Mouse (Mus musculus) stomach, postnatal 0 days (tissue): ENCODE data around the gene Fgf13. TPM values are rescaled to one million over a fixed set of nuclear protein-coding genes. Genes with fewer than 3 reads are reported as not detected.

Source experiments
- ATAC-seq: fragments of 200-750 bp; cut with Nextera tagmentation; 2 replicates; pipeline ENCODE4 v1.8.0; 2017; ENCODE audit not compliant: low FRiP score, low TSS enrichment
- DNase-seq: peaks from one replicate; pipeline ENCODE4 v3.0.0-alpha.2; 2016; ENCODE audit warnings: low spot score
- H3K27ac ChIP-seq: fragments of 300-500 bp; sonication (generic); replicated peaks from 2 replicates; pipeline ENCODE4 v1.5.1; 2014; ENCODE audit warnings: mild to moderate bottlenecking, control low read depth
- H3K27me3 ChIP-seq: fragments of 300-500 bp; sonication (generic); 2 replicates; pipeline ENCODE4 v1.6.1; 2014; ENCODE audit warnings: low read length; ENCODE audit not compliant: control insufficient read depth, insufficient read depth
- H3K36me3 ChIP-seq: fragments of 300-500 bp; sonication (generic); 2 replicates; pipeline ENCODE4 v1.6.1; 2014; ENCODE audit warnings: low read length, mixed read lengths; ENCODE audit not compliant: control insufficient read depth, insufficient read depth
- H3K4me1 ChIP-seq: fragments of 300-500 bp; sonication (generic); replicated peaks from 2 replicates; pipeline ENCODE4 v1.6.1; 2014; ENCODE audit warnings: antibody characterized with exemption; ENCODE audit not compliant: control insufficient read depth, insufficient read depth
- H3K4me2 ChIP-seq: fragments of 300-500 bp; sonication (generic); replicated peaks from 2 replicates; pipeline ENCODE4 v1.6.1; 2014; ENCODE audit warnings: low read depth, mild to moderate bottlenecking, control low read depth, moderate library complexity
- H3K4me3 ChIP-seq: fragments of 300-500 bp; sonication (generic); 2 replicates; pipeline ENCODE4 v1.5.1; 2014; ENCODE audit warnings: low read depth, low read length, control low read depth
- H3K9ac ChIP-seq: fragments of 300-500 bp; sonication (generic); 2 replicates; pipeline ENCODE4 v1.6.1; 2014; ENCODE audit warnings: mild to moderate bottlenecking, low read length, control low read depth, mixed read lengths
- H3K9me3 ChIP-seq: fragments of 300-500 bp; sonication (generic); 2 replicates; pipeline ENCODE4 v1.6.1; 2016; ENCODE audit warnings: low read length; ENCODE audit not compliant: control insufficient read depth
- CTCF ChIP-seq: IDR thresholded peaks from 2 replicates; pipeline ENCODE4 v1.5.1; 2016; ENCODE audit warnings: antibody characterized with exemption, low read depth, mild to moderate bottlenecking, moderate library complexity
- EP300 ChIP-seq: optimal IDR thresholded peaks from 2 replicates; pipeline ENCODE3; 2016; ENCODE audit warnings: antibody characterized with exemption
- WGBS: fragments of 180-500 bp; shearing (Covaris S2); extraction: QIAGEN DNeasy Blood & Tissue Kit; methylation state at CpG from one replicate; pipeline ENCODE4 v1.1.7; 2014; 5-methylcytosine and 5-hydroxymethylcytosine counted together
- polyA plus RNA-seq: library from polyadenylated mRNA; unstranded; fragments of >200 nt; fragmentation: Nextera tagmentation; extraction: Ambion mirVana; gene quantifications from 2 replicates; pipeline ENCODE4 v1.2.1, GENCODE M21; 2015

The Fgf13 gene
- polyA plus RNA-seq: 11.6 and 13.2 TPM in 2 replicates

- Histone ChIP-seq H3K27ac (no peak within 1 kb of the TSS), H3K36me3 (no peaks in the 10 kb centered on the region), H3K9ac (peak within 1 kb of the TSS; percentile 35; the same call in 1 of the 2 replicates), H3K4me3 (peak within 1 kb of the TSS; percentile 40), H3K9me3 (no peaks in the 10 kb centered on the region), H3K4me2 (peak within 1 kb of the TSS; percentile 63), H3K27me3 (no peaks in the 10 kb centered on the region), H3K4me1 (no peaks in the 10 kb centered on the region)
- DNase-seq (peak; percentile 28), ATAC-seq (no peak)
- TF ChIP-seq EP300 (no peak), CTCF (no peak)
- 12% methylated on average over 40 of the region's 47 CpGs for WGBS
These were observed at the start of gene Fgf13 for GRCm38 (mm10) chrX:59567695-59568431. Fgf13 (minus strand) TSS chrX:59568071.

GRCm38 (mm10) chrX:59606535-59606934, 38.7 kb upstream of the Fgf13 start:
- no peak overlapping the region for H3K4me2 ChIP-seq
- no peak for DNase-seq
- H3K9me3 ChIP-seq: no peaks in the 10 kb centered on the region
- no peaks in the 10 kb centered on the region for H3K27me3 ChIP-seq
- H3K36me3 ChIP-seq: no peaks in the 10 kb centered on the region
- ATAC-seq: no peak
- peak; percentile 58 for TF ChIP-seq CTCF
- TF ChIP-seq EP300: no peak
- H3K9ac ChIP-seq: no peak overlapping the region
- H3K4me1 ChIP-seq: no peaks in the 10 kb centered on the region
- no peak overlapping the region for H3K27ac ChIP-seq
- H3K4me3 ChIP-seq: no peak overlapping the region
- WGBS: 48% methylated on average over 1 of the region's 1 CpGs

GRCm38 (mm10) chrX:59589050-59589449, 21.2 kb upstream of the Fgf13 start:
- DNase-seq: no peak
- Histone ChIP-seq H3K4me3 (no peak overlapping the region), H3K27me3 (no peaks in the 10 kb centered on the region), H3K9me3 (no peaks in the 10 kb centered on the region), H3K4me1 (no peaks in the 10 kb centered on the region), H3K27ac (no peak overlapping the region), H3K36me3 (no peaks in the 10 kb centered on the region), H3K4me2 (no peak overlapping the region), H3K9ac (no peak overlapping the region)
- WGBS: 48% methylated on average over 5 of the region's 5 CpGs
- TF ChIP-seq EP300 (no peak), CTCF (no peak)
- ATAC-seq: no peak

- Histone ChIP-seq H3K4me3 (no peak overlapping the region), H3K9ac (no peak overlapping the region), H3K36me3 (no peaks in the 10 kb centered on the region), H3K4me2 (no peak overlapping the region), H3K4me1 (no peaks in the 10 kb centered on the region), H3K9me3 (no peaks in the 10 kb centered on the region), H3K27me3 (no peaks in the 10 kb centered on the region), H3K27ac (no peak overlapping the region)
- TF ChIP-seq CTCF (no peak), EP300 (no peak)
- ATAC-seq (no peak), DNase-seq (no peak)
- 75% methylated on average over 11 of the region's 11 CpGs for WGBS
These were observed 17.8 kb upstream of the Fgf13 start for GRCm38 (mm10) chrX:59585508-59586186.

- DNase-seq (no peak), ATAC-seq (no peak)
- Histone ChIP-seq H3K36me3 (no peaks in the 10 kb centered on the region), H3K9me3 (no peaks in the 10 kb centered on the region), H3K9ac (no peak overlapping the region), H3K4me1 (no peaks in the 10 kb centered on the region), H3K27ac (no peak overlapping the region), H3K27me3 (no peaks in the 10 kb centered on the region), H3K4me2 (no peak overlapping the region), H3K4me3 (no peak overlapping the region)
- no peak for TF ChIP-seq CTCF
- TF ChIP-seq EP300: no peak
These were observed 16.2 kb upstream of the Fgf13 start for GRCm38 (mm10) chrX:59584034-59584433.
